Mouse (Mus musculus): ENCODE measurements around the gene Tmcc3. TPM values are rescaled to one million over a fixed set of nuclear protein-coding genes. Genes with fewer than 3 reads are reported as not detected.

The Tmcc3 gene
- polyA plus RNA-seq, 1 experiment from 2014 or later, result 5.7 TPM

- no peaks in the 10 kb centered on the region for H3K36me3 ChIP-seq
- no peaks in the 10 kb centered on the region for H3K9me3 ChIP-seq (replicated peaks)
- 86% methylated on average over 9 of the region's 9 CpGs for WGBS
- H3K4me1 ChIP-seq, result peaks cover 11% of the 10 kb centered on the region
- no peak overlapping the region for H3K4me3 ChIP-seq
- H3K27me3 ChIP-seq (ENCODE audit: low read depth, poor library complexity, severe bottlenecking), result no peaks in the 10 kb centered on the region
- H3K27ac ChIP-seq, result no peak overlapping the region
- no peak for DNase-seq (ENCODE audit: low spot score)
Measured at GRCm38 (mm10) chr10:94352877-94353853, 41.4 kb downstream of the Tmcc3 start.

- no peak for DNase-seq (ENCODE audit: low spot score)
- Histone ChIP-seq H3K27ac (no peak overlapping the region), H3K27me3 (ENCODE audit: low read depth, poor library complexity, severe bottlenecking) (no peaks in the 10 kb centered on the region), H3K4me3 (no peak overlapping the region), H3K36me3 (no peaks in the 10 kb centered on the region), H3K9me3 (replicated peaks) (no peaks in the 10 kb centered on the region), H3K4me1 (peaks cover 11% of the 10 kb centered on the region)
- 64% methylated on average over 4 of the region's 4 CpGs for WGBS
Measured at GRCm38 (mm10) chr10:94354005-94354404, 42.3 kb downstream of the Tmcc3 start.

GRCm38 (mm10) chr10:94354427-94354826, 42.7 kb downstream of the Tmcc3 start:
- Histone ChIP-seq H3K27ac (no peak overlapping the region), H3K36me3 (no peaks in the 10 kb centered on the region), H3K4me3 (no peak overlapping the region), H3K4me1 (peaks cover 11% of the 10 kb centered on the region), H3K9me3 (replicated peaks) (no peaks in the 10 kb centered on the region), H3K27me3 (ENCODE audit: low read depth, poor library complexity, severe bottlenecking) (no peaks in the 10 kb centered on the region)
- no peak for DNase-seq (ENCODE audit: low spot score)
- 78% methylated on average over 3 of the region's 3 CpGs for WGBS

- no peaks in the 10 kb centered on the region for H3K9me3 ChIP-seq (replicated peaks)
- H3K36me3 ChIP-seq, result no peaks in the 10 kb centered on the region
- WGBS, result 93% methylated on average over 13 of the region's 13 CpGs
- DNase-seq (ENCODE audit: low spot score), result no peak
- peaks cover 8% of the 10 kb centered on the region for H3K4me1 ChIP-seq
- no peak overlapping the region for H3K27ac ChIP-seq
- no peak overlapping the region for H3K4me3 ChIP-seq
- H3K27me3 ChIP-seq (ENCODE audit: low read depth, poor library complexity, severe bottlenecking), result no peaks in the 10 kb centered on the region
Measured at GRCm38 (mm10) chr10:94356504-94357169, 44.9 kb downstream of the Tmcc3 start.

GRCm38 (mm10) chr10:94360664-94361063, 48.9 kb downstream of the Tmcc3 start:
- Histone ChIP-seq H3K4me1 (0 out of 2 replicates have a peak, but pooled peaks cover under 1% of the 10 kb centered on the region), H3K27ac (no peak overlapping the region), H3K27me3 (ENCODE audit: low read depth, poor library complexity, severe bottlenecking) (no peaks in the 10 kb centered on the region), H3K9me3 (replicated peaks) (no peaks in the 10 kb centered on the region), H3K36me3 (no peaks in the 10 kb centered on the region), H3K4me3 (no peak overlapping the region)
- no peak for DNase-seq (ENCODE audit: low spot score)
- WGBS, result 63% methylated on average over 1 of the region's 1 CpGs

GRCm38 (mm10) chr10:94371293-94371692, 59.5 kb downstream of the Tmcc3 start:
- Histone ChIP-seq H3K4me1 (no peaks in the 10 kb centered on the region), H3K9me3 (replicated peaks) (no peaks in the 10 kb centered on the region), H3K4me3 (no peak overlapping the region), H3K36me3 (no peaks in the 10 kb centered on the region), H3K27ac (no peak overlapping the region), H3K27me3 (ENCODE audit: low read depth, poor library complexity, severe bottlenecking) (no peaks in the 10 kb centered on the region)
- no peak for DNase-seq (ENCODE audit: low spot score)
- 80% methylated on average over 2 of the region's 2 CpGs for WGBS

- no peaks in the 10 kb centered on the region for H3K36me3 ChIP-seq
- WGBS, result 71% methylated on average over 4 of the region's 4 CpGs
- no peak for DNase-seq (ENCODE audit: low spot score)
Measured at GRCm38 (mm10) chr10:94376941-94377340, 65.2 kb downstream of the Tmcc3 start.

GRCm38 (mm10) chr10:94377844-94378243, 66.1 kb downstream of the Tmcc3 start:
- H3K36me3 ChIP-seq, result no peaks in the 10 kb centered on the region
- no peaks in the 10 kb centered on the region for H3K9me3 ChIP-seq (replicated peaks)
- WGBS, result 83% methylated on average over 10 of the region's 10 CpGs
- H3K4me1 ChIP-seq, result 0 out of 2 replicates have a peak, but pooled peaks cover 4% of the 10 kb centered on the region
- H3K27ac ChIP-seq, result no peak overlapping the region
- DNase-seq (ENCODE audit: low spot score), result no peak
- no peaks in the 10 kb centered on the region for H3K27me3 ChIP-seq (ENCODE audit: low read depth, poor library complexity, severe bottlenecking)
- no peak overlapping the region for H3K4me3 ChIP-seq

More at GRCm38 (mm10) chr10:94376941-94377340, 65.2 kb downstream of the Tmcc3 start:
- H3K4me1 ChIP-seq, result 0 out of 2 replicates have a peak, but pooled peaks cover 4% of the 10 kb centered on the region
- H3K27ac ChIP-seq, result no peak overlapping the region
- no peak overlapping the region for H3K4me3 ChIP-seq
- no peaks in the 10 kb centered on the region for H3K27me3 ChIP-seq (ENCODE audit: low read depth, poor library complexity, severe bottlenecking)
- no peaks in the 10 kb centered on the region for H3K9me3 ChIP-seq (replicated peaks)

- H3K4me1 ChIP-seq, result 0 out of 2 replicates have a peak, but pooled peaks cover 4% of the 10 kb centered on the region
- H3K27ac ChIP-seq, result no peak overlapping the region
- no peaks in the 10 kb centered on the region for H3K36me3 ChIP-seq
- H3K27me3 ChIP-seq (ENCODE audit: low read depth, poor library complexity, severe bottlenecking), result no peaks in the 10 kb centered on the region
- H3K4me3 ChIP-seq, result no peak overlapping the region
- 86% methylated on average over 13 of the region's 13 CpGs for WGBS
- DNase-seq (ENCODE audit: low spot score), result no peak
- no peaks in the 10 kb centered on the region for H3K9me3 ChIP-seq (replicated peaks)
Measured at GRCm38 (mm10) chr10:94378383-94378782, 66.6 kb downstream of the Tmcc3 start.

GRCm38 (mm10) chr10:94380082-94380481, 68.3 kb downstream of the Tmcc3 start:
- 94% methylated on average over 2 of the region's 2 CpGs for WGBS
- H3K27ac ChIP-seq, result no peak overlapping the region
- no peak for DNase-seq (ENCODE audit: low spot score)
- no peaks in the 10 kb centered on the region for H3K27me3 ChIP-seq (ENCODE audit: low read depth, poor library complexity, severe bottlenecking)
- H3K9me3 ChIP-seq (replicated peaks), result no peaks in the 10 kb centered on the region
- H3K4me3 ChIP-seq, result no peak overlapping the region
- H3K4me1 ChIP-seq, result 0 out of 2 replicates have a peak, but pooled peaks cover 4% of the 10 kb centered on the region
- H3K36me3 ChIP-seq, result no peaks in the 10 kb centered on the region

- Histone ChIP-seq H3K27me3 (ENCODE audit: low read depth, poor library complexity, severe bottlenecking) (no peaks in the 10 kb centered on the region), H3K27ac (no peak overlapping the region), H3K4me1 (0 out of 2 replicates have a peak, but pooled peaks cover 4% of the 10 kb centered on the region), H3K36me3 (no peaks in the 10 kb centered on the region), H3K9me3 (replicated peaks) (peaks cover 5% of the 10 kb centered on the region; the same call in 1 of the 2 replicates), H3K4me3 (no peak overlapping the region)
- no peak for DNase-seq (ENCODE audit: low spot score)
- 80% methylated on average over 9 of the region's 9 CpGs for WGBS
Measured at GRCm38 (mm10) chr10:94380662-94381392, 69.1 kb downstream of the Tmcc3 start.

- 0 out of 2 replicates have a peak, but pooled peaks cover 4% of the 10 kb centered on the region for H3K4me1 ChIP-seq
- H3K9me3 ChIP-seq (replicated peaks), result peaks cover 8% of the 10 kb centered on the region; the same call in 1 of the 2 replicates
- DNase-seq (ENCODE audit: low spot score), result no peak
- WGBS, result 84% methylated on average over 4 of the region's 4 CpGs
- no peak overlapping the region for H3K4me3 ChIP-seq
- H3K27ac ChIP-seq, result no peak overlapping the region
- no peaks in the 10 kb centered on the region for H3K36me3 ChIP-seq
- H3K27me3 ChIP-seq (ENCODE audit: low read depth, poor library complexity, severe bottlenecking), result no peaks in the 10 kb centered on the region
Measured at GRCm38 (mm10) chr10:94381393-94381740, 69.6 kb downstream of the Tmcc3 start.

All from limb, embryonic 10.5 days (tissue).